Mouse (Mus musculus): Measurements from ENCODE around the gene Rsph3a. TPM values are rescaled to one million over a fixed set of nuclear protein-coding genes. Genes with fewer than 3 reads are reported as not detected.
"Not testable (repeated sequence)": the region's sequence is repeated elsewhere in the genome, so short reads cannot be mapped to it uniquely, and the experiment has no call there.

The Rsph3a gene
- polyA plus RNA-seq, 1 experiment from 2014 or later: 59.9 TPM

DNA sequence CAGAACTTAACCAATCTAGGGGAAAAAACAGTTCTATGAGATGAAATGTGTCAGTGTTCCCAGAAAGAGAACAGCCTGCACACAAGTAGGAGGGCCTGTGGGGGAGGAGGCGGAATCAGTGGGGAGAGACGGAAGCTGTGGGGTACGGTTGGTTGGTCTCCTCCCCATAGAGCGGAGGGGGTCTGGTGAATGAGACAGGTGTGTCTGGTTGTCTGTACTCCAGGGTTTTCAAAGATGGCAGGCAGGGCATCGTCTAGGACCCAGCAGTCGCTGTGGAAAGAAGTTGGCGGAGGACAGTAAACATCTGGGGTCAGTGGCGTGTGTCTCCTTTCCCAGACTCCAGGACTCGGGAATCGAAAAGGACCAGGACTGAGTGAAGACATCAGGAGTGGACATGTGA, 57.8 kb downstream of the Rsph3a start:
- DNase-seq (ENCODE audit: low spot score): peak; percentile 6
- not testable (repeated sequence) for H3K4me1 ChIP-seq (ENCODE audit: control insufficient read depth, insufficient read depth, low read length); H3K27ac ChIP-seq (ENCODE audit: low read depth, low read length); H3K4me2 ChIP-seq (ENCODE audit: low read depth); ATAC-seq (ENCODE audit: insufficient read depth, low FRiP score, low TSS enrichment); H3K4me3 ChIP-seq (ENCODE audit: low read depth, low read length); H3K9ac ChIP-seq (ENCODE audit: low read length); H3K27me3 ChIP-seq (ENCODE audit: control insufficient read depth, insufficient read depth, low read length); H3K36me3 ChIP-seq (ENCODE audit: control insufficient read depth, insufficient read depth, low read length); H3K9me3 ChIP-seq (ENCODE audit: control insufficient read depth, low read length)
- 93% methylated on average over 10 of the region's 10 CpGs for WGBS

DNA sequence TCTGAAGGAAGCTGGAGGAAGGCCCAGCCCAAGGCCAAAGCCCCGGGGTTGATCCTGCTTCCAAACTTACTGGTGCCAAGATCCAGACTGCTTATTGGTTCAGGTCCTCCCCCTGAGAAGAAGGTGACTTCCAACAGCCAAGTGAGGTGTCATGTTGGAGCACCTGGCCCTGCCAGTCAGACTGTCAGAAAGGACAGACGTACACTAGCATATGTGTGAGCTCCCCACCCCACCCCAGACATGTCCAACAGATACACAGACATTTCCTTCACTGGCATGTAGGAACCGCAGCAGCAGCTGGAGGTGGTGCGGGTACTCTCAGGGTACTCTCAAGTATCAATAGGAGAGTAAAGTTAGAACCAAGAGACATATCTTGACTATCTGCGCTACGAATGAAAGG, 61.4 kb downstream of the Rsph3a start:
- not testable (repeated sequence) for H3K4me2 ChIP-seq (ENCODE audit: low read depth); H3K27me3 ChIP-seq (ENCODE audit: control insufficient read depth, insufficient read depth, low read length); H3K36me3 ChIP-seq (ENCODE audit: control insufficient read depth, insufficient read depth, low read length); H3K9ac ChIP-seq (ENCODE audit: low read length); ATAC-seq (ENCODE audit: insufficient read depth, low FRiP score, low TSS enrichment); H3K4me3 ChIP-seq (ENCODE audit: low read depth, low read length); H3K9me3 ChIP-seq (ENCODE audit: control insufficient read depth, low read length); DNase-seq (ENCODE audit: low spot score); H3K4me1 ChIP-seq (ENCODE audit: control insufficient read depth, insufficient read depth, low read length); H3K27ac ChIP-seq (ENCODE audit: low read depth, low read length)
- WGBS: 90% methylated on average over 1 of the region's 6 CpGs

DNA sequence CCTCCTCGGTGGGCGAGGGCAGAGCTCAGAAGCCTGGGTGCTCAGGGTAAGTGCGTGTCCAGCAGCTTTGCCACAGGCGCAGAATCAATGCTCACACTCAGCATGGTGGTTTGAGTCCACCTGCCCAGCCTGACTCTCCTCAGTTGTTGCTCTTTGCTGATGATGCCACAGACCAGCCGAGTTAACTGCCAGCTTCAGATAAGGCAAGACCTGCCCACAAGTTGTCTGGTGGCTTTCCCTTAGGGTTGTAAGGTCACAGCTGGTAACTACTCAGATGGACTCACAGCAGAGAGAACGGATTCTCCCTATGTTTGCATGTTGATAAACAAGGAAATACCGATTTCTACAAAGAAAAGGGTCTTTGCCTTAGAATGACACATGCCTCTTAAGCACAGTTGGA, 64.2 kb downstream of the Rsph3a start:
- not testable (repeated sequence) for H3K4me3 ChIP-seq (ENCODE audit: low read depth, low read length); ATAC-seq (ENCODE audit: insufficient read depth, low FRiP score, low TSS enrichment); H3K9ac ChIP-seq (ENCODE audit: low read length); H3K36me3 ChIP-seq (ENCODE audit: control insufficient read depth, insufficient read depth, low read length); H3K4me2 ChIP-seq (ENCODE audit: low read depth); H3K27ac ChIP-seq (ENCODE audit: low read depth, low read length); H3K9me3 ChIP-seq (ENCODE audit: control insufficient read depth, low read length); H3K4me1 ChIP-seq (ENCODE audit: control insufficient read depth, insufficient read depth, low read length); H3K27me3 ChIP-seq (ENCODE audit: control insufficient read depth, insufficient read depth, low read length); DNase-seq (ENCODE audit: low spot score)
- 88% methylated on average over 5 of the region's 7 CpGs for whole genome bisulfite sequencing

DNA sequence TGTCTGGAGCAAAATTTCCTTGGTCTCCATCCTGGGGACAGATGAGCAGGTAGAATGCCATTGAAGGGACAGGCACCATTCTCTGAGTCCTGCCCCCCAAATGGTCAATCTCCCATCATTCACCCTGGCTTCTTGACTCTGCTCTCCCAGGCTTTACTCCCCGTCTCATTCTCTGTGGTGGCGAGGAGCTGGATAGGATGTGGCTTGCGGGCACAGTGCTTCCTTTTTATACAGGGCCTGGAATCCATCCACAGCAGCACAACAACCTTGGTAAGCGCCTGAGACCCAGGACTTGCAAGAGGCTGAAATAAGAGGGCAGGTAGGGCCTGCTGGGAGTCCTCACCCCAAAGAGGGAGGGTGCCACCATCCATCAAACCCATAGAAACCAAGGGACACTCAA, 68.6 kb downstream of the Rsph3a start:
- WGBS: 92% methylated on average over 2 of the region's 4 CpGs
- H3K4me3 ChIP-seq (ENCODE audit: low read depth, low read length); H3K27me3 ChIP-seq (ENCODE audit: control insufficient read depth, insufficient read depth, low read length); DNase-seq (ENCODE audit: low spot score); H3K9me3 ChIP-seq (ENCODE audit: control insufficient read depth, low read length); H3K4me2 ChIP-seq (ENCODE audit: low read depth); H3K9ac ChIP-seq (ENCODE audit: low read length); ATAC-seq (ENCODE audit: insufficient read depth, low FRiP score, low TSS enrichment); H3K4me1 ChIP-seq (ENCODE audit: control insufficient read depth, insufficient read depth, low read length); H3K36me3 ChIP-seq (ENCODE audit: control insufficient read depth, insufficient read depth, low read length); H3K27ac ChIP-seq (ENCODE audit: low read depth, low read length): not testable (repeated sequence)

DNA sequence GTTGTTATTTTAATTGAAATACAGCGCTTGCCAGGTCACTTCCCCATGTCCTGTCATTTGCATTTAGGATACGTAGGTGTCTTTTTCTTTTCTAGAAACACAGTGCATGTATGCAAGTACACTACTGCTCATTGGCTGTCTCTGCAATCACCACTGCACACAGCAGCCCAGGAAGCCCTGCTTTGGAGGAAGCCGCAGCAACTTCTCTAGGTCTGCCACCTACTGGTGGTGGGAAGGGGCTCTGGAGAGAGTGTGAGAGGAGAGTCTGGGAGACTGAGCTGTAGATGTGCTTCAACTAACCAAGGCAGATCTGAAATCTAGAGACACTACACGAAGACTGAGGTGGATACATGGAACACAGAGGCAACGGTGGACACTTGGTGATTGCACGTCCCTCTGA, 77.3 kb downstream of the Rsph3a start:
- H3K9me3 ChIP-seq (ENCODE audit: control insufficient read depth, low read length); H3K4me2 ChIP-seq (ENCODE audit: low read depth); H3K9ac ChIP-seq (ENCODE audit: low read length); H3K27ac ChIP-seq (ENCODE audit: low read depth, low read length); H3K4me1 ChIP-seq (ENCODE audit: control insufficient read depth, insufficient read depth, low read length); ATAC-seq (ENCODE audit: insufficient read depth, low FRiP score, low TSS enrichment); H3K4me3 ChIP-seq (ENCODE audit: low read depth, low read length); DNase-seq (ENCODE audit: low spot score); H3K27me3 ChIP-seq (ENCODE audit: control insufficient read depth, insufficient read depth, low read length); H3K36me3 ChIP-seq (ENCODE audit: control insufficient read depth, insufficient read depth, low read length): not testable (repeated sequence)
- WGBS: no CpG with 5 or more reads among the region's 6 CpGs

DNA sequence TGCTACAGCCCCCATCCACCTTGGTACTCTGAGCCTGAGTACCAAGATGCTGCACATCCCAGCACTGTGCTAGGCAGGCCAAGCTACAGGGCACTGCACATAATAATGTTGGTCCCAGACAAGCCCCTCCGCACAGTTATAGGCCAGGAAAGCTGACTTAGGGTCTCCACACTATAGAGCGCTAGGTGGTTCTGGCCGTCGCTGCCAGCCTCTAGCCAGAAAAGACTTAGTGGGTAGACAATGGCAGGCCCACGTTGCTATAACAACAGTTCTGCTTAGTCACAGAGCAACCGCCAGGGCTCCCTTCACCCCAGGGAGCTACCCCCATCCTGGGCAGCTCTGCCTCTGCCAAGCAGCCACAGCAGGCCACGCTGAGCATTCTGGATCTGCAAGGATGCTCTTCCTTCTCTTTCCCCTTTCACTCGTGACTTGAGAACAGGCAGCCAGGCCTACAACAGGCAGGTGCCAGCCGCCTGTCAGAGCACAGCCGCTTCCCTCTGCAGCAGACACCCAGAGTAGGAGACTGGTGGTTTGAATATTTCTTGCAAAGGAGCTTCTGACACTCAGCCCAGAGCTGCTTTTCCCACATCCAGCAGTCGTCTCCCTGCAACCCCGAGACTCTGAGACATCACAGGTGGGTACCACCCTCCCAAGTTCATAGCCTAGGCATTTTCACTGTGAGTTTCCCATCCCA, 82.2 kb downstream of the Rsph3a start:
- not testable (repeated sequence) for H3K27me3 ChIP-seq (ENCODE audit: control insufficient read depth, insufficient read depth, low read length); H3K4me3 ChIP-seq (ENCODE audit: low read depth, low read length); H3K4me2 ChIP-seq (ENCODE audit: low read depth); H3K9ac ChIP-seq (ENCODE audit: low read length); H3K4me1 ChIP-seq (ENCODE audit: control insufficient read depth, insufficient read depth, low read length); H3K9me3 ChIP-seq (ENCODE audit: control insufficient read depth, low read length); H3K27ac ChIP-seq (ENCODE audit: low read depth, low read length); H3K36me3 ChIP-seq (ENCODE audit: control insufficient read depth, insufficient read depth, low read length); DNase-seq (ENCODE audit: low spot score)
- ATAC-seq (ENCODE audit: insufficient read depth, low FRiP score, low TSS enrichment): peak; percentile 38; the same call in 1 of the 2 replicates
- WGBS: no CpG with 5 or more reads among the region's 12 CpGs

Other genes with a start within 250 kb of the Rsph3a start
- 0.86 and 1.3 TPM in 2 replicates for gene Fndc1, start 118.3 kb upstream of the Rsph3a start, polyA plus RNA-seq (2014; fragmentation: Nextera tagmentation; extraction: Ambion mirVana)
- gene Tagap, start 19.6 kb upstream of the Rsph3a start, polyA plus RNA-seq (2014; fragmentation: Nextera tagmentation; extraction: Ambion mirVana): 0.38 and 0.68 TPM in 2 replicates
- gene Gm49673, start 202.2 kb downstream of the Rsph3a start, polyA plus RNA-seq (2014; fragmentation: Nextera tagmentation; extraction: Ambion mirVana): 0.12 and 0.37 TPM in 2 replicates
- gene Rnaset2a, start 202.5 kb downstream of the Rsph3a start, polyA plus RNA-seq (2014; fragmentation: Nextera tagmentation; extraction: Ambion mirVana): 15.5 and 17.2 TPM in 2 replicates
- 54.7 and 55.5 TPM in 2 replicates for gene Fgfr1op, start 219.9 kb downstream of the Rsph3a start, polyA plus RNA-seq (2014; fragmentation: Nextera tagmentation; extraction: Ambion mirVana)

Data from neural tube, embryonic 11.5 days (tissue).